Mouse (Mus musculus) mature B cell (primary cell): ENCODE data around the gene Dcun1d3.

Experiments used
- in situ Hi-C: fragments of 300-500 bp; cut with MboI; formaldehyde crosslinking; loops from 2 replicates; pipeline ENCODE4 v1.14.3; 2019

Gene Dcun1d3

GRCm38 (mm10) chr7:119808723-119809122 is 87.4 kb downstream of the Dcun1d3 start:
- in situ Hi-C loops = no loop called here

- in situ Hi-C loops = no loop called here
Measured at GRCm38 (mm10) chr7:119807396-119807795, 88.7 kb downstream of the Dcun1d3 start.
